Comparison of ENCODE assay signal across 21 mouse cellular contexts in the genomic region with DNA sequence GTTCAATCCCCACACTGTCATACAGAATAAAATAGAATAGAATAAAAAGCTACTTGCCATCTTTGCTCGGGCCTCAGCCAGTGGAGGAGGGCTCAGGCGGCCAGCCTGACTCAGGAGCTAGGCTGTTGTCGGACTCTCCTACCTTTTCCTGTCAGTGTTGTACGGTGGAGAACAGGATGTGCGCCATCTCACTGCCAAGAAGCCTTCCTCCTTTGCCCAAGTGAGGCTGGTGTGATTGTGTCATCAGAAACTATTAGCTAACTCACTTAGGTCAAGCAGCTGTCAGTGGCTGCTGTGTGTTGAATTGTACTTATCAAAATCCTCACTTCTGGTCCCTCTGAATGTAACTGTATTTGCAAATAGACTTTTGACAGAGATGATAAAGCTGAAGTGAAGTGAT. TPM values are rescaled to one million over a fixed set of nuclear protein-coding genes. Genes with fewer than 3 reads are reported as not detected.
DNase-seq lines count a peak whose midpoint lies in the region; ATAC-seq and TF ChIP-seq lines count a peak whose summit lies in the region.
"Had no signal": no experiment of that assay in that cellular context is flagged by ENCODE, and none has a peak within 500 bp of the region (broad histone marks: within the 10 kb centered on the region; RNA-seq: fewer than 3 reads in every experiment).

No protein-coding gene starts in this region.

- no peak for ATAC-seq in liver, embryonic 12.5 days
- ATAC-seq: activated CD4-positive, CD25-positive, alpha-beta regulatory T cell, adult 4 months had no signal

- H3K27ac ChIP-seq in liver, embryonic 12.5 days = no peak overlapping the region
- H3K27ac ChIP-seq in cerebellum, adult 2 months (ENCODE audit: insufficient read depth, low read length) = no peak overlapping the region
- H3K27ac ChIP-seq: heart, embryonic 13.5 days; hindbrain, embryonic 14.5 days; stomach, postnatal 0 days had no signal

- 0 out of 2 replicates have a peak overlapping the region, but pooled peaks have one; percentile 29 for H3K9ac ChIP-seq in liver, embryonic 12.5 days
- H3K9ac ChIP-seq: heart, embryonic 13.5 days; hindbrain, embryonic 14.5 days had no signal

- no peak for TF ChIP-seq CTCF in cerebellum, adult 2 months (IDR thresholded peaks at IDR 0.05; ENCODE audit: borderline replicate concordance, insufficient read depth, low read depth, low read length)

- peaks cover 12% of the 10 kb centered on the region; the same call in 1 of the 2 replicates for H3K36me3 ChIP-seq in liver, embryonic 12.5 days
- H3K36me3 ChIP-seq: heart, embryonic 13.5 days had no signal

- H3K9me3 ChIP-seq in liver, embryonic 12.5 days (replicated peaks) = no peaks in the 10 kb centered on the region
- H3K9me3 ChIP-seq: heart, embryonic 13.5 days had no signal

- no peaks in the 10 kb centered on the region for H3K27me3 ChIP-seq in liver, embryonic 12.5 days (replicated peaks)
- no peaks in the 10 kb centered on the region for H3K27me3 ChIP-seq in cerebellum, adult 2 months (ENCODE audit: control insufficient read depth, insufficient read depth, low read length)
- H3K27me3 ChIP-seq: heart, embryonic 13.5 days had no signal

- H3K4me1 ChIP-seq in liver, embryonic 12.5 days = peaks cover 16% of the 10 kb centered on the region
- H3K4me1 ChIP-seq in cerebellum, adult 2 months (ENCODE audit: control insufficient read depth, insufficient read depth, low read length) = peaks cover 50% of the 10 kb centered on the region

- no peak for TF ChIP-seq POLR2A in cerebellum, adult 2 months (IDR thresholded peaks at IDR 0.05; ENCODE audit: borderline replicate concordance, insufficient read depth, low read length)

- H3K4me2 ChIP-seq in liver, embryonic 12.5 days = no peak overlapping the region
- H3K4me2 ChIP-seq: heart, embryonic 13.5 days; hindbrain, embryonic 14.5 days; midbrain, embryonic 11.5 days had no signal

- DNase-seq in adrenal gland, postnatal 10 days = peak; percentile 24
- no peak for DNase-seq in adrenal gland, postnatal 36 days
- no peak for DNase-seq in liver
- peak; percentile 70 for DNase-seq in lung, postnatal 25 days (ENCODE audit: low spot score)
- no peak for DNase-seq in urinary bladder, postnatal 36 days (ENCODE audit: low spot score in 2 of 2)
- no peak for DNase-seq in cerebellum, postnatal 14 days
- DNase-seq in cerebellum, adult 2 months = no peak
- DNase-seq: cerebellum, adult 9-10 months; gastrocnemius, postnatal 14 days; kidney, adult 11 months; kidney, postnatal 14 days; left cerebral cortex, postnatal 4 days; spleen, adult 18-20 months; thymus, postnatal 25 days had no signal

- no peak overlapping the region for H3K4me3 ChIP-seq in liver, embryonic 12.5 days
- no peak overlapping the region for H3K4me3 ChIP-seq in cerebellum, adult 2 months (replicated peaks; ENCODE audit: insufficient read depth, low read depth, low read length)
- H3K4me3 ChIP-seq: heart, embryonic 13.5 days; myocyte had no signal

- 56% methylated on average over 5 of the region's 5 CpGs for WGBS in liver, embryonic 12.5 days (ENCODE audit: insufficient replicate concordance)
- WGBS in cerebellum, adult 2 months = 61% methylated on average over 5 of the region's 5 CpGs

RNA-seq across cellular contexts. Expression of a gene that starts 10.1 kb away (rescaled TPM):
- total RNA-seq in adrenal gland, postnatal 10 days (2021) = 10 to 100 TPM; 21.2 to 27.4 TPM
- 10 to 100 TPM; 16.4 to 16.7 TPM for total RNA-seq in adrenal gland, postnatal 36 days (2021)
- 10.5 and 12.8 TPM in 2 replicates for polyA plus RNA-seq in liver, embryonic 12.5 days (2016; fragmentation: Nextera tagmentation; extraction: Ambion mirVana)
- polyA plus RNA-seq in cerebellum, adult 2 months (2012; rRNA removed) = 102 and 103 TPM in 2 replicates

RNA-seq across cellular contexts. Expression of a gene that starts 38.8 kb away (rescaled TPM):
- 1 to 10 TPM; 8.7 to 8.8 TPM for total RNA-seq in adrenal gland, postnatal 10 days (2021)
- 1 to 10 TPM; 6.3 to 9.5 TPM for total RNA-seq in adrenal gland, postnatal 36 days (2021)
- polyA plus RNA-seq in liver, embryonic 12.5 days (2016; fragmentation: Nextera tagmentation; extraction: Ambion mirVana) = 0.11 and 0.37 TPM in 2 replicates
- 5.3 and 6.2 TPM in 2 replicates for polyA plus RNA-seq in cerebellum, adult 2 months (2012; rRNA removed)
- polyA plus RNA-seq: activated CD4-positive, CD25-positive, alpha-beta regulatory T cell, adult 4 months had no signal

Comparison
In these comparisons a context has a peak if more than half of its experiments do, and no peak if none do; other contexts are left out.
1. DNase-seq: peak in adrenal gland, postnatal 10 days (single experiment) and lung, postnatal 25 days (single experiment); none in adrenal gland, postnatal 36 days (0 of 2), liver (single experiment), urinary bladder, postnatal 36 days (0 of 2), cerebellum, postnatal 14 days (0 of 2) and cerebellum, adult 2 months (0 of 2).